Mouse (Mus musculus): ENCODE measurements around the gene Chadl. TPM values are rescaled to one million over a fixed set of nuclear protein-coding genes. Genes with fewer than 3 reads are reported as not detected.

The Chadl gene
- polyA plus RNA-seq, 1 experiment from 2014 or later: 5.3 TPM

- Histone ChIP-seq H3K4me3 (ENCODE audit: low read length) (peak overlapping the region; percentile 59), H3K4me1 (ENCODE audit: control insufficient read depth, insufficient read depth, low read length) (0 out of 2 replicates have a peak, but pooled peaks cover 5% of the 10 kb centered on the region), H3K27ac (ENCODE audit: low read depth, low read length) (no peak overlapping the region), H3K9me3 (ENCODE audit: control insufficient read depth, low read length) (no peaks in the 10 kb centered on the region), H3K27me3 (ENCODE audit: control insufficient read depth, insufficient read depth, low read length) (peaks cover 33% of the 10 kb centered on the region), H3K36me3 (ENCODE audit: control insufficient read depth, insufficient read depth, low read length) (no peaks in the 10 kb centered on the region; the same call in 1 of the 2 replicates), H3K4me2 (replicated peaks; ENCODE audit: low read depth, low read length) (peak overlapping the region; percentile 98), H3K9ac (ENCODE audit: low read depth, low read length) (peak overlapping the region; percentile 78)
- under 1% methylated on average over 103 of the region's 107 CpGs for WGBS
- peak; percentile 87 for ATAC-seq (ENCODE audit: low FRiP score, low TSS enrichment)
Observed at GRCm38 (mm10) chr15:81693967-81694881, 2.9 kb downstream of the Chadl start.

GRCm38 (mm10) chr15:81693366-81693966 lies 3.6 kb downstream of the Chadl start:
- Histone ChIP-seq H3K36me3 (ENCODE audit: control insufficient read depth, insufficient read depth, low read length) (no peaks in the 10 kb centered on the region; the same call in 1 of the 2 replicates), H3K4me1 (ENCODE audit: control insufficient read depth, insufficient read depth, low read length) (0 out of 2 replicates have a peak, but pooled peaks cover 5% of the 10 kb centered on the region), H3K9me3 (ENCODE audit: control insufficient read depth, low read length) (no peaks in the 10 kb centered on the region), H3K4me3 (ENCODE audit: low read length) (peak overlapping the region; percentile 59), H3K27ac (ENCODE audit: low read depth, low read length) (no peak overlapping the region), H3K4me2 (replicated peaks; ENCODE audit: low read depth, low read length) (peak overlapping the region; percentile 98), H3K27me3 (ENCODE audit: control insufficient read depth, insufficient read depth, low read length) (peaks cover 33% of the 10 kb centered on the region), H3K9ac (ENCODE audit: low read depth, low read length) (peak overlapping the region; percentile 78)
- WGBS: 3% methylated on average over 41 of the region's 41 CpGs
- no peak for ATAC-seq (ENCODE audit: low FRiP score, low TSS enrichment)

DNA sequence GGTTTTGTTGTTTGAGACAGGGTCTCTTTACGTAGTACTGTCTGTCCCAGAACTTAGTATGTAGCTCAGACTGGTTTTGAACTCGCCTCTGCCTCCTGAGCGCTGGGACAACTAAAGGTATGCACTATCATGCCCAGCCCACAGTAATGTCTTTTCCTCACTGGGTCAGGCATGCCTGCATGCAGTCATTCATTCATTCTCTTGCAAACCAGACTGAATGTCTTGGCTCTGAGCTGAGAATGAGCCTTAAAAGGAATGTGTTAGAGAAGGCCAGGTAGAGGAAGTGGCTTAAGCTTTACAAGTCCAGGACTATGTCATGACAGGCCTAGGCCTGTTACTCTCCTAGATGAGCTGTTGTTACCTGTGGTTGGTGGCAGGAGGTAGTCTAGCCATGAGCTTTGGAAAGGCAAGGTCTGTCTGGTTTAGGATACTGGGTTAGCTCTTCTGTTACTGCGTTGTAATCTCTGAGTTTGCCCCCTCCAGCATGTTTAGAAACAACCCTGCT lies 16.7 kb downstream of the Chadl start:
- 89% methylated on average over 4 of the region's 4 CpGs for WGBS
- H3K36me3 ChIP-seq (ENCODE audit: control insufficient read depth, insufficient read depth, low read length): peaks cover 59% of the 10 kb centered on the region
- H3K4me2 ChIP-seq (replicated peaks; ENCODE audit: low read depth, low read length): no peak overlapping the region
- H3K27ac ChIP-seq (ENCODE audit: low read depth, low read length): no peak overlapping the region
- H3K9ac ChIP-seq (ENCODE audit: low read depth, low read length): no peak overlapping the region
- no peaks in the 10 kb centered on the region for H3K27me3 ChIP-seq (ENCODE audit: control insufficient read depth, insufficient read depth, low read length)
- H3K4me1 ChIP-seq (ENCODE audit: control insufficient read depth, insufficient read depth, low read length): no peaks in the 10 kb centered on the region
- H3K9me3 ChIP-seq (ENCODE audit: control insufficient read depth, low read length): no peaks in the 10 kb centered on the region
- H3K4me3 ChIP-seq (ENCODE audit: low read length): no peak overlapping the region
- no peak for ATAC-seq (ENCODE audit: low FRiP score, low TSS enrichment)

- H3K9me3 ChIP-seq (ENCODE audit: control insufficient read depth, low read length): no peaks in the 10 kb centered on the region
- H3K4me1 ChIP-seq (ENCODE audit: control insufficient read depth, insufficient read depth, low read length): no peaks in the 10 kb centered on the region
- ATAC-seq (ENCODE audit: low FRiP score, low TSS enrichment): no peak
- H3K4me3 ChIP-seq (ENCODE audit: low read length): no peak overlapping the region
- peaks cover 35% of the 10 kb centered on the region; the same call in 1 of the 2 replicates for H3K36me3 ChIP-seq (ENCODE audit: control insufficient read depth, insufficient read depth, low read length)
- H3K27me3 ChIP-seq (ENCODE audit: control insufficient read depth, insufficient read depth, low read length): no peaks in the 10 kb centered on the region
- H3K4me2 ChIP-seq (replicated peaks; ENCODE audit: low read depth, low read length): no peak overlapping the region
- 83% methylated on average over 3 of the region's 3 CpGs for WGBS
- no peak overlapping the region for H3K9ac ChIP-seq (ENCODE audit: low read depth, low read length)
- H3K27ac ChIP-seq (ENCODE audit: low read depth, low read length): no peak overlapping the region
Observed at GRCm38 (mm10) chr15:81676637-81677036, 20.4 kb downstream of the Chadl start.

- Histone ChIP-seq H3K27ac (ENCODE audit: low read depth, low read length) (no peak overlapping the region), H3K4me1 (ENCODE audit: control insufficient read depth, insufficient read depth, low read length) (no peaks in the 10 kb centered on the region), H3K27me3 (ENCODE audit: control insufficient read depth, insufficient read depth, low read length) (no peaks in the 10 kb centered on the region), H3K9me3 (ENCODE audit: control insufficient read depth, low read length) (no peaks in the 10 kb centered on the region), H3K9ac (ENCODE audit: low read depth, low read length) (no peak overlapping the region), H3K4me3 (ENCODE audit: low read length) (no peak overlapping the region), H3K4me2 (replicated peaks; ENCODE audit: low read depth, low read length) (no peak overlapping the region), H3K36me3 (ENCODE audit: control insufficient read depth, insufficient read depth, low read length) (peaks cover 43% of the 10 kb centered on the region)
- peak; percentile 57 for ATAC-seq (ENCODE audit: low FRiP score, low TSS enrichment)
- 62% methylated on average over 4 of the region's 4 CpGs for WGBS
Observed at GRCm38 (mm10) chr15:81670231-81670640, 26.9 kb downstream of the Chadl start.

DNA sequence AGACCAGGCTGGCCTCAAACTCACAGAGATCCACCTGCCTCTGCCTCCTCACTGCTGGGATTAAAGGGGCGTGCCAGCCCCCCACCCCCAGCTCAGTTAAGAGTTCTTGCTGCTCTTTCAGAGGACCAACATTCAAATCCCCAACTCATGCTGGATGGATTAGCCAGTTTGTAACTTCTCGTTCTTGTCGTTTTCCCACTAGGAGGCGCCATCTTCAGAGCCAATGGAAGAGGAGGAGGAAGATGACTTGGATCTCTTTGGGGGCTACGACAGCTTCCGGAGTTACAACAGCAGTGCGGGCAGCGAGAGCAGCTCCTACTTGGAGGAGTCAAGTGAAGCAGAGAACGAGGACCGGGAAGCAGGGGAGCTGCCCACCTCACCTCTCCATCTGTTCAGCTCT lies 30.1 kb downstream of the Chadl start:
- no peaks in the 10 kb centered on the region for H3K4me1 ChIP-seq (ENCODE audit: control insufficient read depth, insufficient read depth, low read length)
- H3K4me3 ChIP-seq (ENCODE audit: low read length): no peak overlapping the region
- no peaks in the 10 kb centered on the region for H3K9me3 ChIP-seq (ENCODE audit: control insufficient read depth, low read length)
- peaks cover 34% of the 10 kb centered on the region for H3K36me3 ChIP-seq (ENCODE audit: control insufficient read depth, insufficient read depth, low read length)
- no peak overlapping the region for H3K9ac ChIP-seq (ENCODE audit: low read depth, low read length)
- H3K27me3 ChIP-seq (ENCODE audit: control insufficient read depth, insufficient read depth, low read length): no peaks in the 10 kb centered on the region
- 86% methylated on average over 10 of the region's 10 CpGs for WGBS
- no peak overlapping the region for H3K4me2 ChIP-seq (replicated peaks; ENCODE audit: low read depth, low read length)
- no peak overlapping the region for H3K27ac ChIP-seq (ENCODE audit: low read depth, low read length)
- ATAC-seq (ENCODE audit: low FRiP score, low TSS enrichment): no peak

- Histone ChIP-seq H3K4me2 (replicated peaks; ENCODE audit: low read depth, low read length) (peak within 1 kb of the TSS; percentile 58), H3K36me3 (ENCODE audit: control insufficient read depth, insufficient read depth, low read length) (peaks cover 19% of the 10 kb centered on the region), H3K9me3 (ENCODE audit: control insufficient read depth, low read length) (no peaks in the 10 kb centered on the region), H3K27me3 (ENCODE audit: control insufficient read depth, insufficient read depth, low read length) (no peaks in the 10 kb centered on the region), H3K9ac (ENCODE audit: low read depth, low read length) (peak within 1 kb of the TSS; percentile 64), H3K27ac (ENCODE audit: low read depth, low read length) (no peak within 1 kb of the TSS), H3K4me3 (ENCODE audit: low read length) (peak within 1 kb of the TSS; percentile 73), H3K4me1 (ENCODE audit: control insufficient read depth, insufficient read depth, low read length) (no peaks in the 10 kb centered on the region)
- WGBS: under 1% methylated on average over 55 of the region's 55 CpGs
- peak; percentile 98 for ATAC-seq (ENCODE audit: low FRiP score, low TSS enrichment)
Observed at GRCm38 (mm10) chr15:81663697-81664561, 33.2 kb downstream of the Chadl start, which contains the start of gene L3mbtl2. TSS of gene L3mbtl2 (plus strand) at chr15:81663889.

DNA sequence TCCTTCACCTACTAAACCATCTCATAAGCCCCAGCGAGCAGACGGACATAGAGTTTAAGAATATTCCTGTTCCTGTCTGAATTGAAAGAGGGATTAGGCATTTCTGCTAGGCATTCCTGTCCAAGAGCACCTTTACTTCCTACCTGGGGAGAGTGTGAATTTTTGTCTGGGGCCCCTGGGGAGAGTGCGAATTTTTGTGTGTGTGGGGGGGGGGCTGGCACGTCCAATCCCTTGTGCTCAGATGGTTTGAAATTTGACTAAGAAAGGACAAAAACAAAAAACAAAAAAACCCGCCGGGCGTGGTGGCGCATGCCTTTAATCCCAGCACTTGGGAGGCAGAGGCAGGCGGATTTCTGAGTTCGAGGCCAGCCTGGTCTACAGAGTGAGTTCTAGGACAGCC lies 33.8 kb downstream of the Chadl start:
- 72% methylated on average over 10 of the region's 10 CpGs for WGBS
- no peaks in the 10 kb centered on the region for H3K4me1 ChIP-seq (ENCODE audit: control insufficient read depth, insufficient read depth, low read length)
- peak overlapping the region; percentile 15; the same call in 1 of the 2 replicates for H3K4me2 ChIP-seq (replicated peaks; ENCODE audit: low read depth, low read length)
- H3K9me3 ChIP-seq (ENCODE audit: control insufficient read depth, low read length): no peaks in the 10 kb centered on the region
- H3K36me3 ChIP-seq (ENCODE audit: control insufficient read depth, insufficient read depth, low read length): peaks cover 13% of the 10 kb centered on the region
- no peak overlapping the region for H3K9ac ChIP-seq (ENCODE audit: low read depth, low read length)
- no peaks in the 10 kb centered on the region for H3K27me3 ChIP-seq (ENCODE audit: control insufficient read depth, insufficient read depth, low read length)
- peak overlapping the region; percentile 73 for H3K4me3 ChIP-seq (ENCODE audit: low read length)
- no peak for ATAC-seq (ENCODE audit: low FRiP score, low TSS enrichment)
- no peak overlapping the region for H3K27ac ChIP-seq (ENCODE audit: low read depth, low read length)

All from kidney, embryonic 14.5 days (tissue).